Mouse (Mus musculus) kidney, adult 2 months (tissue): ENCODE data around the gene Prkag2.

ENCODE experiments used
- CTCF ChIP-seq: fragments of 200-500 bp; conservative IDR thresholded peaks from 2 replicates; pipeline ENCODE4 v1.5.1; 2011; ENCODE audit warnings: low read depth, mild to moderate bottlenecking, control low read depth, low read length, moderate library complexity, mixed read lengths; ENCODE audit not compliant: insufficient read depth, insufficient read length
- POLR2A ChIP-seq: fragments of 200-500 bp; IDR thresholded peaks from one replicate; pipeline ENCODE4 v1.6.1; 2011; ENCODE audit warnings: low read depth, low read length, control low read depth

DNA sequence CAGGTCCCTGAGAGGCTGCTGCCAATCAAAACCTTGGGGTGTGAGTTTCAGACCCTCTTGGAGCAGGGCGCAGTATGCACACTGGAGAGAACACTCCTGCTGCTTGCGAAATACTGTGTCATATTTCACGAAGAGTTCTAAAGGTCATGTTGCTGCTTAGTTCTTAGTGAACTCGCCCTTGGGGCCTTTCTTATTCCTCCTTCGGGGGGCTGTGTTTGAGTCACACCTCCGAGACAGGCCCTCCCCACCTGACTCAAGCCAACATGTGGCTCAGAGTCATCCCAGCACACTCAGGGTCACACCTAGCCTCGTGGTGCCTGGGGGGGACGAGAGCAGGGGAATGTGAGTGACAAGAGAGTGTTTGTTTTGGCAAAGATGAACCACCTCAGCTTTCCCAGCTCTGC is 99.0 kb downstream of the Prkag2 start:
- TF ChIP-seq CTCF: no peak
- TF ChIP-seq POLR2A: no peak
